Mouse (Mus musculus) natural killer cell, adult 2 months (primary cell): ENCODE data around the gene Mdm4.
"Not testable (repeated sequence)": the region's sequence is repeated elsewhere in the genome, so short reads cannot be mapped to it uniquely, and the experiment has no call there.

Source experiments
- DNase-seq, 2 experiments: peaks; one replicate each; pipeline ENCODE4 v3.0.0; 2022; ENCODE audit warnings: low spot score in 2 of 2

The Mdm4 gene

GRCm38 (mm10) chr1:133020137-133020894 is 10.0 kb downstream of the Mdm4 start:
- DNase-seq, result no peak

DNA sequence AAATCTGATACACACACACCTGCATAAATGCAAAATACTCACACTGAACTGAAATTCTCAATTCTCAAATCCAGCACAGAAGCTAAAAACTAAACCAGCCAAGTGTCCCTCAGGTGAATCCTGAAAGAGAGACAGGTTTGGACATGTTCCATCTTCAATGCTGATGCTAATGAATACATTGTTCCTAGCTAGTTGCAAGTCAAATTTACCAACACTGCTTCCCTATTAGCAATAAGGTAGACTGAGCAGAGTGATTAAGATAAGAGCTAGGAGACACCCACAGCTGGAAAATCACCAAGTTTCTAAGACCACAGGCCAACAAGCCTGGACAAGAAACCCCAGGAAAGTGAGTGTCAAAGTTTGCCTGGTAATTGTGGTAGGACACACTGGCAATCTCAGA is 11.0 kb downstream of the Mdm4 start:
- no peak for DNase-seq

GRCm38 (mm10) chr1:133018580-133018979 is 11.8 kb downstream of the Mdm4 start:
- DNase-seq, result no peak

- DNase-seq, result no peak
These were observed 13.5 kb downstream of the Mdm4 start for GRCm38 (mm10) chr1:133016775-133017428.

- DNase-seq, result no peak
These were observed 16.2 kb downstream of the Mdm4 start for GRCm38 (mm10) chr1:133014196-133014595.

DNA sequence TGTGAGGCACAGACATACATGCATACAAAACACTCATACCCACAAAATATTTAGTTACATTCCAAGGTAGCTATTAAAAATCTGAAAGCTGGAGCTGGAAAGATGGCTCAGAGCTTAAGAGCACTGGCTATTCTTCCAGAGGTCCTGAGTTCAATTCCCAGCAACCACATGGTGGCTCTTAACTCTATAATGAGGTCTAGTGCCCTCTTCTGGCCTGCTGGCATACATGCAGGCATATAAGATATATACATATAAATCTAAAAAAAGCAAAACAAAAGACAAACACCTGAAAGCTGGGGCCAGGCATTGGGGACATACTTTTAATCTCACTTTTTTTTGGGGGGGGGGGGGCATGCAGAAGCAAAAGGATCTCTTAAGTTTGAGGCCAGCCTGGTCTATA is 17.0 kb downstream of the Mdm4 start:
- no peak for DNase-seq

- DNase-seq, result peak in 1 of 2 experiments; percentile 58
These were observed 18.2 kb downstream of the Mdm4 start for GRCm38 (mm10) chr1:133011955-133012841.

DNA sequence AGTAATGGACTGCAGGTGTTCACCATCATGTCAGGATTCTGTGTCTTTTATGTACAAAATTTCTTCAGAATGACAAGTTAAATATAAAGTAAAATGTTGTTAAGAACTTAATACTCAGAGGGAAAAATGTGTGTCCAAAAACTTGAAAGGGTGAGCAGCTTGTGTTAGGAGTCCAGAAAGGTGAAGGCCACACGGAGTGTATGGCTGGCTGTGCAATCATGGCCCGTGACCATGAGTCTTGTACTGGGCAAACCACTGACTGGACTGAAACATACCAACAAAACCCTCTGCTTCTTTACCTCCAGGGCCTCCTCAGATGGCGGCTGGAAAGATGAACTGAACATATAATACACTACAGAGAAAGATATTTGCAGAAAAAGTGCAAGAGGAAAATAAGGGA is 23.8 kb downstream of the Mdm4 start:
- no peak for DNase-seq

GRCm38 (mm10) chr1:133000347-133000746 is 30.0 kb downstream of the Mdm4 start:
- no peak for DNase-seq

GRCm38 (mm10) chr1:132991580-132991979 is 38.8 kb downstream of the Mdm4 start:
- DNase-seq, result no peak

GRCm38 (mm10) chr1:132990733-132991132 is 39.6 kb downstream of the Mdm4 start:
- no peak for DNase-seq

GRCm38 (mm10) chr1:132988556-132989459 is 41.6 kb downstream of the Mdm4 start:
- not testable (repeated sequence) for DNase-seq

- peak; percentile 12 to 54 for DNase-seq
These were observed 47.6 kb downstream of the Mdm4 start for GRCm38 (mm10) chr1:132982728-132983127.

DNA sequence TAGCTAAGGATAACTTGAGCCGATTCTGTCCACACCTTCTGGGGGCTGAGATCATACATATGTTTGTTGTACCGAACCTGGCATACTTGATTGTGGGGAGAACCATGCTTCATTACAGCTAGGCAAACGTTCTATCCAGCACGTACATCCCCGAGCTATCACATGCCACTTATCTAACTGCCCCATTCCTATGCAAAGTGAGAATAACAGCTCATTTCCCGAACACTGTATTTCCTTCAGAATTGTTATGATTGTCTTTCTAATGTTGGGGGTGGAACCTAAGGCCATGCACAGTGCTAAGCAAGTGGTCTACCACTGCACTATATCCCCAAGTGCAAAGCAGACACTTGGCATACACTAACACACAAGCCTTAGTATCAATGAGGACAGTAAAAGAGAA is 49.1 kb downstream of the Mdm4 start:
- DNase-seq, result no peak

GRCm38 (mm10) chr1:132977402-132977801 is 53.0 kb downstream of the Mdm4 start:
- DNase-seq, result no peak

DNA sequence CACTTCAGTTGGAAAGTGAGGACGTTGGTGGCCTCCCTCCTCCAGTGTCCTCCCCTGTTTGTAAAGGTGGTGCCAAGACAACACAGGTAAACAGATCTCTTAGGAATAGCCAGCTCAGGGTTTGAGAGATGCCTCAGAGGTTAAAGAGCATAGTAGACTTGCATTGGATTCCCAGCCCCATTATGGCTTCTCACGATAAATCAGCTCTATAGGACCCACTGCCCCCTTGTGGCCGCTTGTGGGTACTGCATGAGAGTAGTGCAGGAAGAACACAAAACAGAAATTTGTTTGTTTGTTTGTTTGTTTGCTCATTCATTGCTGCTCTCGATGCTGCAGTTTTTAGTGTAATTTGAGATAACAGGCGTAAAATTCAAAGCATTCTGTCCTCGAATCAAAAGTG is 61.7 kb downstream of the Mdm4 start:
- DNase-seq, result peak; percentile 26 to 59

GRCm38 (mm10) chr1:132964691-132965090 is 65.7 kb downstream of the Mdm4 start:
- DNase-seq, result no peak

DNA sequence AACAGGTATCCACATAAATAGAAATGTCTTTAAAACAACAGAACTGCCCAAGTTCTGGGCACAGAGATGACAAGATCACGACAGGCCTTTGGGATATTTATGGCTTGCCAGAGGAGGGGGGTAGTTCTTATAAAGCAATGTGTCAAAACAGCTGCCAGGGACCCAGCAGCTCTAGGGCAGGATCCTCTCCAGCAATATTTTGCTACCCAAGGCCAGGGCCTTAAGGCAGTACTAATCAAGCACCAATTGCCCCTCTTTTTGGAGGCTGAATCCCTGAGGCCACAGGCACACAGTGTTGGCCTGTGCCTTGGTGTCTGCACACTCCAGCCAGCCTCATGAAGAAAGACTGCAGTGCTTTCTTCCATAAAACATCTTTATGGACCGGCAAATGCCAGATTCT is 66.3 kb downstream of the Mdm4 start:
- no peak for DNase-seq

- no peak for DNase-seq
These were observed 68.6 kb downstream of the Mdm4 start for GRCm38 (mm10) chr1:132961751-132962150.

GRCm38 (mm10) chr1:132956809-132957208 is 73.6 kb downstream of the Mdm4 start:
- no peak for DNase-seq

DNA sequence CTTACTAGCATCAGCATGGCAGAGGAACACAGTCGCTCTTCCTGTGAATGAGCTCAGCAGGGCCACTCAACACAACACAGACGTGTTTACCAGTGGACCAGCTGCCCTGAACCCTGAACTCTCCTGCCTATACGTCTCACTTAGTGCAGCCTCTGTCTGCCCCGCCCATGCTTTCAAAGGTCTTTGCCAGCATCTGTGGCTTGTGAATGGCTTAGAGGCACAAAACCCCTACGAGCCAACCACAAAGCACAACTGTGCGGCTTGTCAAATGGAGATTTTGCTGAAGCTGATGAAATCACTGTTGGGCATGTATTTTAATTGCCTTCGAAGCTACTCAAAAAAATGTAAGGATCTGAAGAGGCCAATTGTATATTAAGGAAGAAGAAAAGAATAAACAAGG is 82.5 kb downstream of the Mdm4 start:
- DNase-seq, result no peak
